In the genomic region with DNA sequence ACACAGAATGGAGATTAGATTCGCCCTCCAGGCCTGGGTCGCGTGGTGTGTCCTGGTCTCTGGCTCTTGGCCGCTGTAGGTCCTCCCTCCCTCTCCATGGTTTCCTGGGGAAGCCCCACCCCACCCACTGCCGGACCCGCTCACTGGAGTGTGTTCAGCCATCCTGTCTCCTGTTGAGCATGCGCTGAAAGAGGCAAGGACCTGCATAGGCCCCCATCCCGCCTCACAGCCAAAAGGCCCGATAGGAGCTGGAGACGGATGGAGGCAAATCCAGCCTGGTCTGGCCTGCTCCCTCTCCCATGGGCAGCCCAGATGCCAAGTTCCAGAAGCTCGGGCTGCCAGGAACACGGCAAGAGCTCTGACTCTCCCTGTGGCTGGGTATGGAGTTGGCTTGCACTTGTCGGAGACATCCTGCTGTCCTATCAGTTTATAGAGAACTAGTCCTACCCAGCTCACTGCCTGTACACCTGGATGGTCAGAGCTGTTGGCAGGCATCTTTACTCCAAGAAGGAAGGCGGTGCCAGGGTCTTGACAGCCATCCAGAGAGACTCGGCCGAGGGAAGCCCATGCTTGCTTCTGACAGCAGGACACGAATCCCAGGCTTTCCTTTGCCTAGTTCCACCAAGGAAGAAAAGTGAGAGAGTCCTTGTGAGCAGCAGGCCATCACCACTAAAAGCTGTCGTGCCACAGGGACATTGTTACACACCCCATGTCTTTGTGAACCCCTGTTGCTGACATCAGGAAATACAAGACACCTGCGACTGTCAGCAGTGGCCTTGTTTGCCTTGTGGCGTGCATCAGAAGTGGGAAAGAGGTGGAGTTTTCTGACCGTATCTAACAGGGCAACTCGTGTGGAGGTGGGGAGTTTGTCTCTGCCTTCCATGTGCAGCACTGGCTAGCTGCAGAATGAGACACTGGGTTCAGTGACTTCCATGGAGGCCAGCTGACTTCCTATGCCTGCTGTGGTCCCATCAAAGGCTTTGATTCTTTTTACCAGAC, we compare ENCODE assay signal across 11 mouse cellular contexts.
DNase-seq lines count a peak whose midpoint lies in the region; ATAC-seq and TF ChIP-seq lines count a peak whose summit lies in the region.
"Had no signal": no experiment of that assay in that cellular context is flagged by ENCODE, and none has a peak within 500 bp of the region (broad histone marks: within the 10 kb centered on the region; RNA-seq: fewer than 3 reads in every experiment).

No protein-coding gene starts in this region.

- ATAC-seq in neural tube, embryonic 15.5 days (ENCODE audit: low FRiP score), result peak; percentile 47; the same call in 1 of the 2 replicates
- peak; percentile 81 for ATAC-seq in lung, postnatal 0 days

- H3K36me3 ChIP-seq in neural tube, embryonic 15.5 days, result no peaks in the 10 kb centered on the region
- no peaks in the 10 kb centered on the region for H3K36me3 ChIP-seq in lung, postnatal 0 days (ENCODE audit: insufficient read depth, low read length)
- H3K36me3 ChIP-seq: limb, embryonic 15.5 days; neural tube, embryonic 12.5 days had no signal

- H3K27me3 ChIP-seq in neural tube, embryonic 15.5 days (replicated peaks), result 0 out of 2 replicates have a peak, but pooled peaks cover 4% of the 10 kb centered on the region
- H3K27me3 ChIP-seq in lung, postnatal 0 days (replicated peaks; ENCODE audit: insufficient read depth, low read length), result no peaks in the 10 kb centered on the region

- no peak for TF ChIP-seq EP300 in lung, postnatal 0 days (IDR thresholded peaks at IDR 0.05)

- no peak overlapping the region for H3K4me3 ChIP-seq in neural tube, embryonic 15.5 days (replicated peaks)
- H3K4me3 ChIP-seq in lung, postnatal 0 days (ENCODE audit: low read depth, low read length), result no peak overlapping the region
- H3K4me3 ChIP-seq: limb, embryonic 15.5 days; neural tube, embryonic 12.5 days had no signal

- 79% methylated on average over 22 of the region's 22 CpGs for WGBS in neural tube, embryonic 15.5 days
- WGBS in lung, postnatal 0 days, result 65% methylated on average over 22 of the region's 22 CpGs

- no peak for TF ChIP-seq CTCF in lung, postnatal 0 days (IDR thresholded peaks at IDR 0.05)

- H3K9me3 ChIP-seq in neural tube, embryonic 15.5 days (replicated peaks), result no peaks in the 10 kb centered on the region
- no peaks in the 10 kb centered on the region for H3K9me3 ChIP-seq in lung, postnatal 0 days (ENCODE audit: low read length)
- H3K9me3 ChIP-seq: limb, embryonic 15.5 days; neural tube, embryonic 12.5 days had no signal

- H3K9ac ChIP-seq in neural tube, embryonic 15.5 days (replicated peaks), result no peak overlapping the region
- H3K9ac ChIP-seq in lung, postnatal 0 days (replicated peaks; ENCODE audit: low read depth), result no peak overlapping the region
- H3K9ac ChIP-seq: limb, embryonic 15.5 days; neural tube, embryonic 12.5 days had no signal

- no peak overlapping the region for H3K4me2 ChIP-seq in neural tube, embryonic 15.5 days
- H3K4me2 ChIP-seq in lung, postnatal 0 days (replicated peaks; ENCODE audit: low read depth, low read length), result no peak overlapping the region
- H3K4me2 ChIP-seq: limb, embryonic 15.5 days; neural tube, embryonic 12.5 days had no signal

- DNase-seq in adrenal gland, postnatal 10 days, result peak; percentile 12
- DNase-seq in adrenal gland, postnatal 4 days (ENCODE audit: low spot score in 2 of 2), result no peak
- DNase-seq in neural tube, embryonic 10.5 days (ENCODE audit: extremely low spot score, low spot score), result no peak
- DNase-seq in lung, postnatal 0 days (ENCODE audit: low spot score), result peak; percentile 47
- no peak for DNase-seq in yolk sac, embryonic 10.5 days (ENCODE audit: low spot score)
- no peak for DNase-seq in right cerebral cortex, adult 18-20 months
- DNase-seq in cerebellum, adult 8-10 months, result no peak
- DNase-seq: embryo, embryonic 11 days had no signal

- H3K4me1 ChIP-seq in neural tube, embryonic 15.5 days, result peaks cover 15% of the 10 kb centered on the region
- H3K4me1 ChIP-seq in lung, postnatal 0 days (ENCODE audit: insufficient read depth, low read depth, low read length), result no peaks in the 10 kb centered on the region; the same call in 1 of the 2 replicates
- H3K4me1 ChIP-seq: limb, embryonic 15.5 days; neural tube, embryonic 12.5 days had no signal

- no peak overlapping the region for H3K27ac ChIP-seq in neural tube, embryonic 15.5 days (replicated peaks)
- H3K27ac ChIP-seq in lung, postnatal 0 days (ENCODE audit: low read length), result no peak overlapping the region
- H3K27ac ChIP-seq: limb, embryonic 15.5 days; neural tube, embryonic 12.5 days had no signal

Comparison
In these comparisons a context has a peak if more than half of its experiments do, and no peak if none do; other contexts are left out.
1. DNase-seq: peak in adrenal gland, postnatal 10 days (single experiment) and lung, postnatal 0 days (single experiment); none in adrenal gland, postnatal 4 days (0 of 2), neural tube, embryonic 10.5 days (single experiment), yolk sac, embryonic 10.5 days (single experiment), right cerebral cortex, adult 18-20 months (single experiment) and cerebellum, adult 8-10 months (single experiment).